In genomic region chr11:77800869-77801701, GRCm38 (mm10) we compare ENCODE assay signal across 9 mouse cellular contexts. TPM values are rescaled to one million over a fixed set of nuclear protein-coding genes. Genes with fewer than 3 reads are reported as not detected.
DNase-seq lines count a peak whose midpoint lies in the region; ATAC-seq lines count a peak whose summit lies in the region.
"Had no signal": no experiment of that assay in that cellular context is flagged by ENCODE, and none has a peak within 500 bp of the region (broad histone marks: within the 10 kb centered on the region; RNA-seq: fewer than 3 reads in every experiment).

No protein-coding gene starts in this region.

- H3K9me3 ChIP-seq in neural tube, embryonic 15.5 days (replicated peaks) = no peaks in the 10 kb centered on the region

- no peak overlapping the region for H3K4me3 ChIP-seq in neural tube, embryonic 15.5 days (replicated peaks)

- H3K4me1 ChIP-seq in neural tube, embryonic 15.5 days = peaks cover 15% of the 10 kb centered on the region

- 0 out of 2 replicates have a peak overlapping the region, but pooled peaks have one; percentile 7 for H3K9ac ChIP-seq in neural tube, embryonic 15.5 days (replicated peaks)

- H3K27me3 ChIP-seq in neural tube, embryonic 15.5 days (replicated peaks) = no peaks in the 10 kb centered on the region
- H3K27me3 ChIP-seq: Patski had no signal

- peak; percentile 58 to 62 for DNase-seq in frontal cortex, postnatal 36 days (ENCODE audit: low spot score in 2 of 2)
- no peak for DNase-seq in frontal cortex, postnatal 10 days (ENCODE audit: low spot score in 2 of 2)
- DNase-seq in embryo, embryonic 10.5 days (ENCODE audit: low spot score) = peak; percentile 53
- peak; percentile 91 for DNase-seq in heart, adult 8-10 months (ENCODE audit: low spot score)
- peak; percentile 80 for DNase-seq in kidney, adult 11 months
- peak; percentile 77 to 85 for DNase-seq in lung, adult 18-20 months
- DNase-seq in c-Kit-positive CD71-positive TER-119-positive erythroid progenitor cells, embryonic 14.5 days (ENCODE audit: low spot score) = no peak

- H3K4me2 ChIP-seq in neural tube, embryonic 15.5 days = peak overlapping the region; percentile 15; the same call in 1 of the 2 replicates

- no peaks in the 10 kb centered on the region for H3K36me3 ChIP-seq in neural tube, embryonic 15.5 days

- WGBS in neural tube, embryonic 15.5 days = 30% methylated on average over 15 of the region's 15 CpGs

- ATAC-seq in neural tube, embryonic 15.5 days (ENCODE audit: low FRiP score) = no peak
- ATAC-seq: Patski had no signal

- H3K27ac ChIP-seq in neural tube, embryonic 15.5 days (replicated peaks) = 0 out of 2 replicates have a peak overlapping the region, but pooled peaks have one; percentile 3

RNA-seq across cellular contexts. Expression of gene Gm10277, which starts 13.5 kb away (rescaled TPM):
- not detected for total RNA-seq in heart, adult 8-10 months (2022)
- polyA plus RNA-seq in neural tube, embryonic 15.5 days (2015; fragmentation: Nextera tagmentation; extraction: Ambion mirVana) = 1.5 and 1.8 TPM in 2 replicates

RNA-seq across cellular contexts. Expression of gene Myo18a, which starts 38.0 kb away (rescaled TPM):
- 100 to 1,000 TPM; 256 to 285 (median 277) TPM for total RNA-seq in heart, adult 8-10 months (2022)
- polyA plus RNA-seq in neural tube, embryonic 15.5 days (2015; fragmentation: Nextera tagmentation; extraction: Ambion mirVana) = 39.6 and 40.8 TPM in 2 replicates

Comparison
In these comparisons a context has a peak if more than half of its experiments do, and no peak if none do; other contexts are left out.
1. DNase-seq: peak in frontal cortex, postnatal 36 days (2 of 2), embryo, embryonic 10.5 days (single experiment), heart, adult 8-10 months (single experiment), kidney, adult 11 months (single experiment) and lung, adult 18-20 months (2 of 2); none in frontal cortex, postnatal 10 days (0 of 2) and c-Kit-positive CD71-positive TER-119-positive erythroid progenitor cells, embryonic 14.5 days (single experiment).